Mouse (Mus musculus) liver, embryonic 11.5 days (tissue): ENCODE results near the gene Kcna10. TPM values are rescaled to one million over a fixed set of nuclear protein-coding genes. Genes with fewer than 3 reads are reported as not detected.

ENCODE experiments used
- ATAC-seq: fragments of 200-750 bp; cut with Nextera tagmentation; replicated peaks from 2 replicates; pipeline ENCODE4 v1.8.0; 2017; ENCODE audit warnings: moderate number of reproducible peaks, mild to moderate bottlenecking, moderate TSS enrichment, moderate library complexity; ENCODE audit not compliant: low FRiP score
- DNase-seq: peaks from one replicate; pipeline ENCODE4 v3.0.0-alpha.2; 2017; ENCODE audit warnings: low spot score
- H3K27ac ChIP-seq: fragments of 300-500 bp; sonication (generic); 2 replicates; pipeline ENCODE4 v1.5.1; 2014; ENCODE audit warnings: mild to moderate bottlenecking, low read depth, low read length, control low read depth
- H3K27me3 ChIP-seq: fragments of 300-500 bp; sonication (generic); replicated peaks from 2 replicates; pipeline ENCODE4 v1.6.1; 2014; ENCODE audit warnings: low read length, mixed read lengths; ENCODE audit not compliant: control insufficient read depth, insufficient read depth
- H3K36me3 ChIP-seq: fragments of 300-500 bp; sonication (generic); 2 replicates; pipeline ENCODE4 v1.6.1; 2014; ENCODE audit warnings: mild to moderate bottlenecking, low read length, moderate library complexity, mixed read lengths; ENCODE audit not compliant: control insufficient read depth, insufficient read depth
- H3K4me1 ChIP-seq: fragments of 300-500 bp; sonication (generic); replicated peaks from 2 replicates; pipeline ENCODE4 v1.6.1; 2014; ENCODE audit warnings: low read length, mixed read lengths; ENCODE audit not compliant: control insufficient read depth, insufficient read depth
- H3K4me2 ChIP-seq: fragments of 300-500 bp; sonication (generic); 2 replicates; pipeline ENCODE4 v1.6.1; 2014; ENCODE audit warnings: mild to moderate bottlenecking, control low read depth, moderate library complexity
- H3K4me3 ChIP-seq: fragments of 300-500 bp; sonication (generic); 2 replicates; pipeline ENCODE4 v1.5.1; 2014; ENCODE audit warnings: low read depth, low read length, control low read depth
- H3K9ac ChIP-seq: fragments of 300-500 bp; sonication (generic); 2 replicates; pipeline ENCODE4 v1.6.1; 2014; ENCODE audit warnings: low read depth, low read length, control low read depth
- H3K9me3 ChIP-seq: fragments of 300-500 bp; sonication (generic); 2 replicates; pipeline ENCODE4 v1.6.1; 2016; ENCODE audit warnings: low read length, inconsistent platforms, mixed read lengths; ENCODE audit not compliant: control insufficient read depth
- WGBS: fragments of 180-500 bp; shearing (Covaris S2); extraction: QIAGEN DNeasy Blood & Tissue Kit; methylation state at CpG from one replicate; pipeline ENCODE4 v1.1.7; 2014; 5-methylcytosine and 5-hydroxymethylcytosine counted together
- polyA plus RNA-seq: library from polyadenylated mRNA; unstranded; fragments of >200 nt; fragmentation: Nextera tagmentation; extraction: Ambion mirVana; gene quantifications from 2 replicates; pipeline ENCODE4 v1.2.1, GENCODE M21; 2014

Gene Kcna10
- polyA plus RNA-seq: not detected in 2 replicates

- ATAC-seq (no peak), DNase-seq (no peak)
- Histone ChIP-seq H3K4me1 (no peaks in the 10 kb centered on the region), H3K4me2 (no peak within 1 kb of the TSS), H3K4me3 (no peak within 1 kb of the TSS), H3K27me3 (no peaks in the 10 kb centered on the region), H3K36me3 (no peaks in the 10 kb centered on the region), H3K27ac (no peak within 1 kb of the TSS), H3K9me3 (no peaks in the 10 kb centered on the region), H3K9ac (no peak within 1 kb of the TSS)
- WGBS: 68% methylated on average over 1 of the region's 1 CpGs
These were observed at the start of gene Kcna10 for GRCm38 (mm10) chr3:107182756-107183155. Gene Kcna10 (plus strand): TSS chr3:107183056.

GRCm38 (mm10) chr3:107134457-107134856, 48.4 kb upstream of the Kcna10 start:
- DNase-seq: no peak

GRCm38 (mm10) chr3:107147126-107147525, 35.7 kb upstream of the Kcna10 start:
- 83% methylated on average over 7 of the region's 7 CpGs for WGBS
- H3K4me1 ChIP-seq: no peaks in the 10 kb centered on the region
- H3K27me3 ChIP-seq: no peaks in the 10 kb centered on the region
- no peak overlapping the region for H3K27ac ChIP-seq
- DNase-seq: no peak
- H3K4me3 ChIP-seq: no peak overlapping the region
- no peak for ATAC-seq
- H3K4me2 ChIP-seq: no peak overlapping the region
- no peaks in the 10 kb centered on the region for H3K36me3 ChIP-seq
- H3K9me3 ChIP-seq: no peaks in the 10 kb centered on the region
- H3K9ac ChIP-seq: no peak overlapping the region

More at GRCm38 (mm10) chr3:107134457-107134856, 48.4 kb upstream of the Kcna10 start:
- no peaks in the 10 kb centered on the region for H3K27me3 ChIP-seq
- H3K4me3 ChIP-seq: no peak overlapping the region
- ATAC-seq: no peak
- no peak overlapping the region for H3K27ac ChIP-seq
- no peak overlapping the region for H3K4me2 ChIP-seq
- no peaks in the 10 kb centered on the region for H3K36me3 ChIP-seq
- H3K9ac ChIP-seq: no peak overlapping the region
- no peaks in the 10 kb centered on the region for H3K4me1 ChIP-seq
- WGBS: 67% methylated on average over 3 of the region's 3 CpGs
- no peaks in the 10 kb centered on the region for H3K9me3 ChIP-seq

GRCm38 (mm10) chr3:107149006-107149405, 33.9 kb upstream of the Kcna10 start:
- no peak for DNase-seq
- H3K36me3 ChIP-seq: no peaks in the 10 kb centered on the region
- no peaks in the 10 kb centered on the region for H3K4me1 ChIP-seq
- H3K4me3 ChIP-seq: no peak overlapping the region
- H3K27me3 ChIP-seq: no peaks in the 10 kb centered on the region
- no peak for ATAC-seq
- 60% methylated on average over 3 of the region's 3 CpGs for WGBS
- no peak overlapping the region for H3K4me2 ChIP-seq
- no peak overlapping the region for H3K9ac ChIP-seq
- no peak overlapping the region for H3K27ac ChIP-seq
- H3K9me3 ChIP-seq: no peaks in the 10 kb centered on the region

GRCm38 (mm10) chr3:107150469-107150868, 32.4 kb upstream of the Kcna10 start:
- no peak overlapping the region for H3K4me3 ChIP-seq
- H3K36me3 ChIP-seq: no peaks in the 10 kb centered on the region
- H3K4me1 ChIP-seq: no peaks in the 10 kb centered on the region
- no peaks in the 10 kb centered on the region for H3K27me3 ChIP-seq
- H3K9ac ChIP-seq: no peak overlapping the region
- DNase-seq (no peak), ATAC-seq (no peak)
- H3K27ac ChIP-seq: no peak overlapping the region
- no peaks in the 10 kb centered on the region for H3K9me3 ChIP-seq
- no peak overlapping the region for H3K4me2 ChIP-seq
- 49% methylated on average over 3 of the region's 3 CpGs for WGBS

- WGBS: 53% methylated on average over 7 of the region's 7 CpGs
- no peak for DNase-seq
- Histone ChIP-seq H3K27ac (no peak overlapping the region), H3K4me2 (no peak overlapping the region), H3K27me3 (no peaks in the 10 kb centered on the region), H3K4me3 (no peak overlapping the region), H3K9me3 (no peaks in the 10 kb centered on the region), H3K36me3 (no peaks in the 10 kb centered on the region), H3K4me1 (no peaks in the 10 kb centered on the region), H3K9ac (no peak overlapping the region)
- no peak for ATAC-seq
These were observed 31.9 kb upstream of the Kcna10 start for GRCm38 (mm10) chr3:107150872-107151540.

- H3K4me2 ChIP-seq: no peak overlapping the region
- 79% methylated on average over 11 of the region's 11 CpGs for WGBS
These were observed 28.8 kb upstream of the Kcna10 start for GRCm38 (mm10) chr3:107153772-107154655.

GRCm38 (mm10) chr3:107158856-107159255, 24.0 kb upstream of the Kcna10 start:
- DNase-seq (no peak), ATAC-seq (no peak)
- H3K9ac ChIP-seq: no peak overlapping the region
- H3K4me2 ChIP-seq: no peak overlapping the region
- no peak overlapping the region for H3K27ac ChIP-seq
- no peak overlapping the region for H3K4me3 ChIP-seq
- H3K4me1 ChIP-seq: no peaks in the 10 kb centered on the region
- no peaks in the 10 kb centered on the region for H3K36me3 ChIP-seq
- 88% methylated on average over 7 of the region's 7 CpGs for WGBS
- H3K27me3 ChIP-seq: peaks cover 7% of the 10 kb centered on the region; the same call in 1 of the 2 replicates
- H3K9me3 ChIP-seq: no peaks in the 10 kb centered on the region

More at GRCm38 (mm10) chr3:107153772-107154655, 28.8 kb upstream of the Kcna10 start:
- ATAC-seq (no peak), DNase-seq (no peak)
- Histone ChIP-seq H3K36me3 (no peaks in the 10 kb centered on the region), H3K9me3 (no peaks in the 10 kb centered on the region), H3K27me3 (no peaks in the 10 kb centered on the region), H3K27ac (no peak overlapping the region), H3K4me3 (no peak overlapping the region), H3K9ac (no peak overlapping the region), H3K4me1 (no peaks in the 10 kb centered on the region)
